Mouse (Mus musculus) kidney, adult 11 months (tissue): ENCODE data around the gene Otud5.
A peak's percentile ranks its signal among the peaks of the same experiment; 100 is the strongest.
"Not testable (repeated sequence)": the region's sequence is repeated elsewhere in the genome, so short reads cannot be mapped to it uniquely, and the experiment has no call there.

ENCODE experiments used
- DNase-seq: peaks from one replicate; pipeline ENCODE4 v3.0.0; 2022

Otud5 gene

DNA sequence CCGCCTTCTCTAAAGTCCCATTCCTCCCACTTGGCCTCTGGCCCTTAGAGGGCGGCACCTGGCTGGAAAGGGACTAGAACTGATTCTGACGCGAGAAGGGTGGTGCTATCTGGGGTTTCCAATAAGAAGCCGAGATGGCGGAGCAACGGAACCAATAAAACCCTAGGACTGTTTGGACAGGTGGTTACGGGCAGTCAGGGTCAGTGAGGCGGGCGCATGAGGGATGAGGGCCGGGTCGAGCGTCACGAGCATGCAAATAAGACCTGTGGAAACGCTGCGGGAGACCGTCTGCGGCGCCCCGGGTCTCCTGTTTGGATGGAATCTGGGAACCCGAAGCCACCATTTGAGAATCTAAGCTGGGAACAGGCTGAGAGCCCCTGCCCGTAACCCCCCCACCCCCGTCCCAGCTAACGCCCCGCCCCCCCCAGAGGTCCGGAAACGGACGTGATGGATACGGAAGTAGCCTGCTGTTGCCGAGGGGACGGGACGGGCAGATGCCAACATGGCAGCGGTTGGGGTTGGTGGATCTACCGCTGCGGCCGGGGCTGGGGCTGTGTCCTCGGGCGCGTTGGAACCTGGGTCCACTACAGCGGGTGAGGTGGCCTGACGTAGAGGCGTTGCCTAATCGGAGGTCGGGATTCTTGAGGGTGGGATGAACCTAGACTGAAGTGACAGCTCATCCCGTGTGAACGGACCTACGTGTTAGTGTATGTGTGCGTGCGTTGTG, 42.8 kb downstream of the Otud5 start, which contains the start of gene Slc35a2:
Slc35a2 (plus strand) TSS at position 188 of the 727 bp plus-strand sequence.
- DNase-seq, result peak; percentile 96

DNA sequence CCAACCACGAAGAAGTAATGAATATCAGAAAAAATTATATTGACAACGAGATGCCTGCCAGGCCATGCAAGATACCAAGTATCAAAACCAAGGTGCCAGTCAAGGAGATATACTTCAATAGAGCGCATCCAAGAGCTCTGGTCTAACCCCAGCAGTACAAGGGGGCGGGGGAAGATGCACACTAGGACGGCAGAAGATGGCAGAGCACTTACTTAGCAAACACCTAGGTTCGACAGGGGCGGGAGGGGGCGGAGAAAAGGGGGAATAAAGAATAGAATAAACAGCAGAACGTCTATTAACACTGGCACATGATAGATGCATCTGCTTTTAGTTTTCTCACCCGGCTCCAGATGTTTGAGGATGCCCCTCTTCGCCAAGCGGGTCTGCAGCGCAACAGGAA, 57.0 kb downstream of the Otud5 start:
- DNase-seq, result no peak

DNA sequence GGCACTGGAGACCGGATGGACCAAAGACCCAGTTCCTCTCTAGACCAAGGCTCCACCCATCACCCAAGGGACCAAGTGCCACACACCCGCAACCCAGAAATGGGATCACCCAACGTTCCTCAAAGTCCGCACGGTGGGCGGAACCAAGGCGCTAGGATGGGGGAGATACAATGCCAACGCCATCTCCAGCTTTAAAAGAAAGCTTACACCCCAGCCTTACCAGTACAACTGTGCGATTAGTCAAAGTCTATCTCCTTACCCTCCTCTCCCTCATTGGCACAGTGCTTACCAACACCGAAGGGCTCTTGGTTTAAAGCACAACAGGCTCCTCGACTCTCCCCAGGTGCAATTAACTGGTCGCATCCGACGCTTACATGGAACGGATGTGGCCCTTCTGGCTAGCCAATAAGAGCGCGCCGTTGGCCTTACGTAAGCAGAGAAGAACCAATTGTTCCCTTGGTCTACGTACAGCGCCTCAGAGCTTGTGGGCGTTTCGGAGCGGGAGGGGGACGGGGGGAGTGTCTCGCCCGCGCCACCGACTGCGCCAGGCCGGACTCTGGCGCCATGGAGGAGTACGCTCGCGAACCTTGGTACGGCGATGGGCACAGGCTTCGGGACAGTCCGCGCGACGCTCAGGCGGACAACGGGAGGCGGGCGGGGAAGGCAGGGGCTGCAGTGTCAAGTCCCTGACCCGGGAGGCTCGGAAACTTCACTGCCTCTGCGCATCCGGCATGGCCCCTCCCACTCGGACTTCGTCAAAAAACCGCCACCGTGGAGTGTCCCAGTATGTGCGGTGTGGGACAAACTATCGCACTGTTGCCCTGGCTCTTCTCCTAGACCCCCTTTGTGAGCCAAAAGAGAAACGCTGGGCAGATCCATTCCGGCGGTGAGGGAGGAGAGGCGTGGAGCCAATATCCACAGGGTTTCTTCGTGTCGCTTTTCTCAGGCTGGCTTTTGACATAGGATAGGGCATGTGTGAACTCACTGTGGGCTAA, 58.0 kb downstream of the Otud5 start, which contains the start of the genes Pqbp1 and Timm17b:
Pqbp1 (minus strand) TSS at position 390 of the 995 bp plus-strand sequence.
Timm17b (plus strand) TSS at position 478 of the 995 bp plus-strand sequence.
- DNase-seq, result peak; percentile 93

DNA sequence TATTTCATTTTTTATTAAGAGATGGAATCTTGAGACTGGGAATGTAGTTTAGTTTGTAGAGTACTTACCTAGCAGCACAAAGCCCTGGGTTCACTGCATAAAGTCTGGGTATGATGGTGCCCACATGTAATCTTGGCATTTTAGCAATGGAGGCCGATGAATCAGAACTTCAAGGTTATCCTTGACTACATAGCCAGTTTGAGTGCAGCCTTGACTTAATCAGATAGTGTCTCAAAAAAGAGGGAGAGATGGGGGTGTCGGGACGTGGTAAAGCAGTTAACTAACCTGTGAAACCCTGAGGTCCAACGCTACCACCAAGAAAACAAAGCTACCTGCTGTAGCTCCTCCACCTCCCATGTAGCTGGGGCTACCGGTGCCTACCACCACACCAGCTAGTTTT, 63.3 kb downstream of the Otud5 start:
- no peak for DNase-seq

DNA sequence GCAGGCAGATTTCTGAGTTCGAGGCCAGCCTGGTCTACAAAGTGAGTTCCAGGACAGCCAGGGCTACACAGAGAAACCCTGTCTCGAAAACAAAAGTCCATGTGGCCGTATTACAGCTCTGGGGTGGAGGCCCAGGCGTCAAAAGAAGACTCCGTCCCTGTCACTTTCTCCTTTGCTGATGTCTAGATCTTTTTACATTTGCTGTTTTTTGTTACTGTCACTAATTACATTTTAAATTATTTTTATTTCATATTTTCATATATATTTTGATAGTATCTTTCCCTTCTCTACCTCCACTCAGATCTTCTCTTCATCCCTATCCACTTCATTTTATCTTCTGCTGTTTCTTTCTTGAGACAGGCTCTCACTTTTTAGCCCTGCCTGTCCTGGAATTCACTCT, 66.6 kb downstream of the Otud5 start, which contains the start of gene Gm10491:
Gm10491 (minus strand) TSS at position 101 of the 400 bp plus-strand sequence.
- no peak for DNase-seq

DNA sequence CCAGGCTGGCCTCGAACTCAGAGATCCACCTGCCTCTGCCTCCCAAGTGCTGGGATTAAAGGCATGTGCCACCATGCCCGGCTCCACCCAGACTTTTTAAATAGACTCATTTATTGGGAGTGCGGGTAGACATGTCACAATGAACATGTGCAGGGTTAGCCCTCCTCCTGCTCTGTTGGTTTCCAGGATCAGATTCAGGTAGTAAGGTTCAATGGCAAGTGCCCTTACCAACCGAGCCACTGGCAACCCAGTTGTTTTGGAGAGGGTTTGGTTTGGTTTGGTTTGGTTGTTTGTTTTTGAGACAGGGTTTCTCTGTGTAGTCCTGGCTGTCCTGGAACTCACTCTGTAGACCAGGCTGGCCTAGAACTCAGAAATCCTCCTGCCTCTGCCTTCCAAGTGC, 68.1 kb downstream of the Otud5 start, which contains the start of gene Gm10490:
Gm10490 (plus strand) TSS at position 301 of the 400 bp plus-strand sequence.
- not testable (repeated sequence) for DNase-seq

DNA sequence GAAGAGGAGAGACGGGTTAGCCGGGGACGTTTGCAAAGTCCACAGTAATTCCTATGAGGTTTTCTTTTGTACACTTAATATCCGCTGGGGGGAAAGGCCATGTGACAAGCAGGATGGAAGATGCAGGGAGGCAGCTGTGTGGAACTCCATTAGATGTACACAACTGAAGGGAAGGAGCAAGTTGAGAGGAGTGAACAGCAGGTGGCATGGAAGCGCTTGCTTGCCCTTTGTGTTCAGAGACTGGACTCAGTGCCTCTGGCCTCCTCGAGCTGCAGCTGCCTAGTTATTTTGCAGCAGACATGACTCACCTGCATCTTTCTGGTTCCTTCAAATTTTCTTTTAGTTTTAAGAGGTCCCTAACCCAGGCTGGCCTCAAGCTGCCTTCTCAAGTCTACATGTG, 69.3 kb downstream of the Otud5 start:
- DNase-seq, result no peak

DNA sequence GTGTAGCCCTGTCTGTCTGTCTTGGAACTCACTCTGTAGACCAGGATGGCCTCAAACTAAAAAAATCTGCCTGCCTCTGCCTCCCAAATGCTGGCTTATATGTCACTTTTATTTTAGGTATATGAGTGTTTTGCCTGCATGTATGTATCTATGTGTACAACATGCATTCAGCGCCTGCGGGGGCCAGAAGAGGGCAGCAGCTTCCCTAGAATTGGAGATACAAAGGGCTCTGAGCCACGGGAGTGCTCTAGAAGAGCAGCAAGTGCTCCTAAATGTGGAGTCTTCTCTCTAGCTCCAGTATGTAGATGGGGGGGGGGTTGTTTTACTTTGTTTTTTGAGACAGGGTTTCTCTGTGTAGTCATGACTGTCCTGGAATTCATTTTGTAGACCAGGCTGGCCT, 74.5 kb downstream of the Otud5 start:
- DNase-seq, result peak; percentile 36

DNA sequence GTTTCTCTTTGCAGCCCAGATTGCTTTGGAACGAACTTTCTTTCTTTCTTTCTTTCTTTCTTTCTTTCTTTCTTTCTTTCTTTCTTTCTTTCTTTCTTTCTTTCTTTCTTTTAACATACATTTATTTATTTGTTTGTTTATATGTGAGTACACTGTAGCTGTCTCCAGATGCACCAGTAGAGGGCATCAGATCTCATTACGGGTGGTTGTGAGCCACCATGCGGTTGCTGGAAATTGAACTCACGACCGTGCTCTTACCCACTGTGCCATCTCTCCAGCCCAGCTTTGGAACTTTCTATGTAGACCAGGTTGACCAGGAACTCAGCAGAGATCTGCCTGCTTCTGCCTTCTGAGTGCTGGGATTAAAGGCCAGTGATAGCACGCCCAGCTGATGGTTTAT, 76.8 kb downstream of the Otud5 start:
- DNase-seq, result not testable (repeated sequence)

DNA sequence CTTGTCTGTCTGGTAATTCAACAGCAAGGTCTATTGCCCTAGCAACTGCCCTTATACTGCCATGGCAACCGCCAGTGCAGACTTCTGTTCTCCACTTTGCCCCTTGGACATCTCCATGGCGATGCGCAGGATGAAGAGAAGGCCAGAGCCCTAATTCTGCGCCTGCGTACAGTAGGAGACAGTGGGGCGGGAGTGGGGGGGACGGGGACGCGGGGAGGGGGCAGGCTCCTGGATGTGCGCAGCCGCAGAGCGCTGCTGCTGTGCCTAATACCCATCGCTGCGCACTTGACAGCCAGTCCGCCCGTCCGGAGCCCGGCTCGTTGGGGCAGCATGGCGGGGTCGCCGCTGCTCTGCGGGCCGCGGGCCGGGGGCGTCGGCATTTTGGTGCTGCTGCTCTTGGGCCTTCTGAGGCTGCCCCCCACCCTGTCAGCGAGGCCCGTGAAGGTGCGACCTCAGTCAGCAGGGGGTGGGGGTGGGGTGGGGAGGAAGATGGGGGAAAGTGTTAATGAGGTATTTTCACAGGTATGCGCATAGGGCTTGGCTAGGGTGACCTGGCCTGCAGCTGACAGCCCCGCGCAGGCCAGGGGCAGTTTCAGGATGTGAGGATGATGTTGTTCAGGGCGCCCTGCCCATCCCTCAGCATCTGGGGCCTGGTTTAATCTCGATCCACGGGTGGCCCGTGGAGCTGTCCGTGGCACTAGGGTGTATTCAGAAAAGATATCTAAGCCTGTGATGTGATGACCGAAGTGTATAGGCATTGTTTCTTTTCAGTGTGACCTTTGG, 78.6 kb downstream of the Otud5 start, which contains the start of gene Pcsk1n:
Pcsk1n (plus strand) TSS at position 222 of the 783 bp plus-strand sequence.
- DNase-seq, result no peak

DNA sequence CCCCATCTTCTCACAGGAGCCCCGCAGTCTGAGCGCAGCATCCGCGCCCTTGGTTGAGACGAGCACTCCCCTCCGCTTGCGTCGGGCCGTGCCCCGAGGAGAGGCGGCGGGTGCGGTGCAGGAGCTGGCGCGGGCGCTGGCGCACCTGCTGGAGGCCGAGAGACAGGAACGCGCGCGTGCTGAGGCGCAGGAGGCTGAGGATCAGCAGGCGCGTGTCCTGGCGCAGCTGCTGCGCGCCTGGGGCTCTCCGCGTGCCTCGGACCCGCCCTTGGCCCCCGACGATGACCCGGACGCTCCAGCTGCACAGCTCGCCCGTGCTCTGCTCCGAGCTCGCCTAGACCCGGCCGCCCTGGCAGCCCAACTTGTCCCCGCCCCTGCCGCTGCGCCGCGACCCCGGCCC, 80.9 kb downstream of the Otud5 start:
- no peak for DNase-seq
